Mouse (Mus musculus): ENCODE measurements around the gene Mdp1. TPM values are rescaled to one million over a fixed set of nuclear protein-coding genes. Genes with fewer than 3 reads are reported as not detected.
A peak's percentile ranks its signal among the peaks of the same experiment; 100 is the strongest.

Gene Mdp1
- polyA plus RNA-seq, 1 experiment from 2014 or later: 14.1 TPM

DNA sequence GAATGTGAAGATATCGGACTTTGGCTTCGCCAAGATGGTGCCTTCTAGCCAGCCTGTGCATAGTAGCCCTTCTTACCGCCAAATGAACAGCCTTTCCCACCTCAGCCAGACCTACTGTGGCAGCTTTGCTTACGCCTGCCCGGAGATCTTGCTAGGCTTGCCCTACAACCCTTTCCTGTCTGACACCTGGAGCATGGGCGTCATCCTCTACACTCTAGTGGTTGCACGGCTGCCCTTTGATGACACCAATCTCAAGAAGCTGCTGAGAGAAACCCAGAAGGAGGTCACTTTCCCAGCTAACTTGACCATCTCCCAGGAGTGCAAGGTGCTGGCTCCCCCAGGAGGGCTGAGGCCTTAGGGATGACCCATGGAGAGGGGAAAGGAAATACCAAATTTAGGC is 8.8 kb downstream of the Mdp1 start:
- H3K36me3 ChIP-seq (ENCODE audit: control insufficient read depth, insufficient read depth): no peaks in the 10 kb centered on the region
- no peaks in the 10 kb centered on the region for H3K9me3 ChIP-seq (replicated peaks; ENCODE audit: control insufficient read depth, low read length)
- H3K27me3 ChIP-seq (ENCODE audit: control insufficient read depth, insufficient read depth, low read depth, low read length): no peaks in the 10 kb centered on the region
- no peaks in the 10 kb centered on the region for H3K4me1 ChIP-seq (ENCODE audit: control insufficient read depth, low read depth, low read length)
- no peak overlapping the region for H3K4me3 ChIP-seq (ENCODE audit: low read depth, low read length)
- ATAC-seq (ENCODE audit: low read depth): no peak
- H3K9ac ChIP-seq (ENCODE audit: low read depth, low read length): no peak overlapping the region
- H3K27ac ChIP-seq (ENCODE audit: low read length): no peak overlapping the region
- WGBS (ENCODE audit: insufficient replicate concordance): 74% methylated on average over 7 of the region's 7 CpGs
- H3K4me2 ChIP-seq (ENCODE audit: low read depth, low read length): no peak overlapping the region

DNA sequence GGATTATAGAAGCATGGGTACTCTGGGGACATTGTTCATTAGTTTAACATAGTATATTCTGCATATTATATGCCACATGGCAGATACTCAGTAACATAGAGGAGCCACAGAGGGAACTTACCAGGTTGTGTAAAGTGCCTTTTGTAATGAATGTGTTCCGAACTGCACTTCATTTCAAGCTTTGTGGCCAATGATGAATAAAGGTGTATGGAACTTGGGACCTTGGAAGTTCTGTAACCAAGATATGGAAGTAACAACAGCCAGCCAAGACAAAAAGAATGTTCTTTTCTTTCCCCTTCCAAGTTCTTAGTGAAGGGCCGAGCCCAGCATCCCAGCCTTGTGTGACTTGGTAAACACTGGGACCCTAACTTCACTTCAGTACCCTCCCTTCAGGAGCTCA is 10.4 kb downstream of the Mdp1 start, which contains the start of gene Tssk4:
TSS of gene Tssk4 (plus strand) at position 301 of the 400 bp plus-strand sequence.
- H3K4me1 ChIP-seq (ENCODE audit: control insufficient read depth, low read depth, low read length): peaks cover 8% of the 10 kb centered on the region
- no peaks in the 10 kb centered on the region for H3K27me3 ChIP-seq (ENCODE audit: control insufficient read depth, insufficient read depth, low read depth, low read length)
- ATAC-seq (ENCODE audit: low read depth): no peak
- H3K9me3 ChIP-seq (replicated peaks; ENCODE audit: control insufficient read depth, low read length): no peaks in the 10 kb centered on the region
- 65% methylated on average over 2 of the region's 2 CpGs for WGBS (ENCODE audit: insufficient replicate concordance)
- no peak within 1 kb of the TSS for H3K9ac ChIP-seq (ENCODE audit: low read depth, low read length)
- no peak within 1 kb of the TSS for H3K4me3 ChIP-seq (ENCODE audit: low read depth, low read length)
- H3K36me3 ChIP-seq (ENCODE audit: control insufficient read depth, insufficient read depth): peaks cover 4% of the 10 kb centered on the region; the same call in 1 of the 2 replicates
- no peak within 1 kb of the TSS for H3K27ac ChIP-seq (ENCODE audit: low read length)
- no peak within 1 kb of the TSS for H3K4me2 ChIP-seq (ENCODE audit: low read depth, low read length)

DNA sequence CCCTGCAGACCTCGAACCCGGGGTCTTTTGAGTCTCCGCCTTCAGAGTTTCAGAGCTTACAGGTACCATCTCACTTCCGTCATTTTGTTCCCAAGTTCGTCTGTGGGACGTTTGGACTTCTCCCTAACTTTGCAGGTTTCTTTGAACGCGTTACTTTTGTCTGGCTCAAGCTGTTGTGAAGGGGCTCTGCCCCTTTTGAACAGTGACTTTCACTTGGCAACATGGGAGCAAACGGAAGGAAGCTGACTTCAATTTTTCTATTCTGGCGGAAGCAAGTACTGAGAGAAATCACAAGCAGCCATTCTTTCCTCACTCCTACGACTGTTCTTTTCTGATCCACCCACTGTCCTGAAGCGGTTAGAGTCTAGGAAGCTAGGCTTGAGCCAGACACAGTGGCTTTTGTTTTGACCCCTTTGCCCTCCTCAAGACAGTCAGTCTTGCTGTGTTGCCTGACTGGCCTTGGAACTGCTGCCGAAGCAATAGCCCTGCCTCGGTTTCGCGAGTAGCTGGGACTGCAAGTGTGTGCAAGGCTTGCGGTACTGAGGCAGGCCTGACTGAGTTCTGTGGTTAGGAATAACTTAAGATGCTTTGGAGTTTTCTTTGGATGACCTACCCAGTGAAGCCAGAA is 15.9 kb downstream of the Mdp1 start:
- H3K36me3 ChIP-seq (ENCODE audit: control insufficient read depth, insufficient read depth): peaks cover 21% of the 10 kb centered on the region

DNA sequence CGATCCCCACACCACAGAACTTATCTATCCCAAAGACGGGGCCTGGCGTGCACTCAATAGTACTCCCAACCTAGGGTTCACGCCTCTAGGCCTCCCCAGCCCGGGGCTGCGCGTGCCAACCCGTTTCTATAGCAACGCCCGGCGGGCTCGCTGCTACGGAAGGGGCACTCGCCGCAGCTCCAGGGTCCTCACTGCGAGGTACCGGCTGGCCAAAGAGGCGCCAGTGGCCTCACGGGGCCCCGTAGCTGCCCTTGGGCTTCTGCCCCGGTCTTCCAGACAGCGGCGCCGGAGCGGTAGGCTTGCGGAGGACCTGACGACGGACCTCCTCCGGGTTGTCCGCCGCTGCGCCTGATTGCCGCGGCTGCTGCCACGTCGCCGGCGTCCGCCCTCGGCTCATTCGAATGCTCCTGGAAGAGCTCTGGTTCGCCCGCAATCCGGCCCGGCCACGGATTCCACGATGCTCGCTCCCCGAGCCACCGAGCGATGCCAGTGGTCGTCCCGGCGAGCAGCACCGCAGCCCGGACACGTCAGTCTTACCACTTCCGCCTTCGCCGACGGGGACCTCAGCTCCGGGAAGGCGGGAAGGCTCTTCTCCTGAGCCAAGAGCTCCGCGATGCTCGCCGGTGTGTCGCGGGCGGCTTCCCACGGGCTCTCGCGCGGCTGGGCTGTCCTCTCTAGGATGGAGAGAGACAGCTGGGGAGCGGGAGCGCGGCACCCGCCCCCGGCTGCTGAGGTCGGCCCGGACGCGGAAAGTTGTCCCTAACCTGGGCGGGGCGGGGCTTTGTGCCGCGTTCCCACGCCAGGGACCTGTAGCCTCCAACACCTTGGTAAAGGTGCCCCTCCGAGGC is 17.0 kb downstream of the Mdp1 start, which contains the start of gene Tm9sf1:
TSS of gene Tm9sf1 (minus strand) at position 747 of the 848 bp plus-strand sequence.
- H3K36me3 ChIP-seq (ENCODE audit: control insufficient read depth, insufficient read depth): peaks cover 27% of the 10 kb centered on the region
- H3K27me3 ChIP-seq (ENCODE audit: control insufficient read depth, insufficient read depth, low read depth, low read length): no peaks in the 10 kb centered on the region
- no peaks in the 10 kb centered on the region for H3K9me3 ChIP-seq (replicated peaks; ENCODE audit: control insufficient read depth, low read length)
- peak within 1 kb of the TSS; percentile 98 for H3K9ac ChIP-seq (ENCODE audit: low read depth, low read length)
- H3K27ac ChIP-seq (ENCODE audit: low read length): peak within 1 kb of the TSS; percentile 93
- peak within 1 kb of the TSS; percentile 85 for H3K4me2 ChIP-seq (ENCODE audit: low read depth, low read length)
- H3K4me1 ChIP-seq (ENCODE audit: control insufficient read depth, low read depth, low read length): peaks cover 28% of the 10 kb centered on the region
- peak within 1 kb of the TSS; percentile 99 for H3K4me3 ChIP-seq (ENCODE audit: low read depth, low read length)
- WGBS (ENCODE audit: insufficient replicate concordance): under 1% methylated on average over 87 of the region's 89 CpGs
- ATAC-seq (ENCODE audit: low read depth): peak; percentile 87

More for the DNA sequence above, 15.9 kb downstream of the Mdp1 start:
- no peak for ATAC-seq (ENCODE audit: low read depth)
- Histone ChIP-seq H3K4me1 (ENCODE audit: control insufficient read depth, low read depth, low read length) (peaks cover 28% of the 10 kb centered on the region), H3K4me2 (ENCODE audit: low read depth, low read length) (peak overlapping the region; percentile 85), H3K9ac (ENCODE audit: low read depth, low read length) (peak overlapping the region; percentile 98), H3K27me3 (ENCODE audit: control insufficient read depth, insufficient read depth, low read depth, low read length) (no peaks in the 10 kb centered on the region), H3K4me3 (ENCODE audit: low read depth, low read length) (peak overlapping the region; percentile 99), H3K27ac (ENCODE audit: low read length) (peak overlapping the region; percentile 93), H3K9me3 (replicated peaks; ENCODE audit: control insufficient read depth, low read length) (no peaks in the 10 kb centered on the region)
- WGBS (ENCODE audit: insufficient replicate concordance): 15% methylated on average over 17 of the region's 17 CpGs

DNA sequence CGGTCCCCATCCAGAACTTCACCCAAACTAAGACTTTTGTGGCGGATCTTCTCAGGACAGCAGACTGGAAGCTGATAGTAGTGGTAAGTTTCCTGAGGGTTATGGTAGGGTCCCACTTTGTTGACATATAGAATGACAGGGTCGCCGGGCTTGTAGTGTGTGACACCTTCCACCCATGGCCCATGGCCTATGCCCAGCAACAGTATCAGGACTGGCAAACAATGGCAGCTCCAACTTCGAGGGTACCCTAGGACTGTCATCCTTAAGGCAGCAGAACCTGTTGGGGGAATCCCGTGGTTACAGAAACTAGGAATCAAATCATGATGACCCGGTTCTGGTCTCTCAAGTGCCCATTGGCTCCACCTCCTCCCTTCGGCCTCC is 17.6 kb downstream of the Mdp1 start:
- Histone ChIP-seq H3K36me3 (ENCODE audit: control insufficient read depth, insufficient read depth) (peaks cover 32% of the 10 kb centered on the region), H3K9me3 (replicated peaks; ENCODE audit: control insufficient read depth, low read length) (no peaks in the 10 kb centered on the region), H3K4me3 (ENCODE audit: low read depth, low read length) (peak overlapping the region; percentile 99), H3K4me1 (ENCODE audit: control insufficient read depth, low read depth, low read length) (peaks cover 28% of the 10 kb centered on the region), H3K9ac (ENCODE audit: low read depth, low read length) (peak overlapping the region; percentile 98), H3K4me2 (ENCODE audit: low read depth, low read length) (peak overlapping the region; percentile 85), H3K27ac (ENCODE audit: low read length) (peak overlapping the region; percentile 93), H3K27me3 (ENCODE audit: control insufficient read depth, insufficient read depth, low read depth, low read length) (no peaks in the 10 kb centered on the region)
- 0 out of 2 replicates have a peak, but pooled peaks have one; percentile 2 for ATAC-seq (ENCODE audit: low read depth)
- 19% methylated on average over 8 of the region's 8 CpGs for WGBS (ENCODE audit: insufficient replicate concordance)

DNA sequence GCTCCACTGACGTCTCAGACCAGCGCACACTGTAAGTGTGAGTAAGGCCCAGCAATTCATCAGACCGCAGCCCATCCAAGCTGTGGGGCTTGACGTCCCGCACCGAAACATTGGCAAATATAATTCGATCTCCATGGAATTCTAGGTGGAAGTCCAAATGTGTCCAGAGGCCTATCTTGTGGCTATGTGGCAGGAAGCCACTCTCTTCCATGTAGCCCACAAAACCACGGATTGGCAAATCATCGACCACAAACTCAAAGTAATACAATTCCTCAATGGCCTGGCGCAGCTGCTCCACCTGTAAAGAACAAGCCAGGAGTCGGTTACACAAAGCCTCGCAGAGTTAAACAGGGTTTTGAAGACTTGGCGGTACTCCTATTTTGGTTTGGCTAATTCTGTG is 19.0 kb downstream of the Mdp1 start:
- no peak overlapping the region for H3K4me3 ChIP-seq (ENCODE audit: low read depth, low read length)
- H3K9me3 ChIP-seq (replicated peaks; ENCODE audit: control insufficient read depth, low read length): no peaks in the 10 kb centered on the region
- no peak overlapping the region for H3K9ac ChIP-seq (ENCODE audit: low read depth, low read length)
- WGBS (ENCODE audit: insufficient replicate concordance): 81% methylated on average over 13 of the region's 13 CpGs
- H3K36me3 ChIP-seq (ENCODE audit: control insufficient read depth, insufficient read depth): peaks cover 34% of the 10 kb centered on the region
- no peaks in the 10 kb centered on the region for H3K27me3 ChIP-seq (ENCODE audit: control insufficient read depth, insufficient read depth, low read depth, low read length)
- H3K4me1 ChIP-seq (ENCODE audit: control insufficient read depth, low read depth, low read length): peaks cover 27% of the 10 kb centered on the region
- H3K4me2 ChIP-seq (ENCODE audit: low read depth, low read length): no peak overlapping the region
- no peak for ATAC-seq (ENCODE audit: low read depth)
- H3K27ac ChIP-seq (ENCODE audit: low read length): no peak overlapping the region

DNA sequence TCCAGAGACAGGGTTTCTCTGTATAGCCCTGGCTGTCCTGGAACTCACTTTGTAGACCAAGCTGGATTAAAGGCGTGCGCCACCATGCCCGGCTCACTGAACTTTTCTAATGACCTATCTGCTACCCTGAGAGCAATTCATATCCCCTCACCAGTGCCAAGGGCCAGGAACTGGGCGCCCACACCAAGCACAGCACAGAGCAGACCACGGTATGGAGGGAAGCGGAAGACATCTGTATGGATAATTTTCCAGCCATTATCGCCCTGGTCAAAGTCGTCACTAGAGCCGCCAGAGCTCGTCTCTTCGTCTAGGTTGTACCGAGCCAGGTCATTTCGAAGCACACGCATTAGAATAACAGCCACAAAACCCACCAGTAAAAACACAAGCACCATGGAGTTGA is 19.5 kb downstream of the Mdp1 start:
- peaks cover 25% of the 10 kb centered on the region for H3K4me1 ChIP-seq (ENCODE audit: control insufficient read depth, low read depth, low read length)
- H3K4me2 ChIP-seq (ENCODE audit: low read depth, low read length): no peak overlapping the region
- 90% methylated on average over 14 of the region's 14 CpGs for WGBS (ENCODE audit: insufficient replicate concordance)
- ATAC-seq (ENCODE audit: low read depth): no peak
- peaks cover 32% of the 10 kb centered on the region for H3K36me3 ChIP-seq (ENCODE audit: control insufficient read depth, insufficient read depth)
- no peak overlapping the region for H3K4me3 ChIP-seq (ENCODE audit: low read depth, low read length)
- no peak overlapping the region for H3K9ac ChIP-seq (ENCODE audit: low read depth, low read length)
- H3K27me3 ChIP-seq (ENCODE audit: control insufficient read depth, insufficient read depth, low read depth, low read length): no peaks in the 10 kb centered on the region
- no peaks in the 10 kb centered on the region for H3K9me3 ChIP-seq (replicated peaks; ENCODE audit: control insufficient read depth, low read length)
- H3K27ac ChIP-seq (ENCODE audit: low read length): no peak overlapping the region

DNA sequence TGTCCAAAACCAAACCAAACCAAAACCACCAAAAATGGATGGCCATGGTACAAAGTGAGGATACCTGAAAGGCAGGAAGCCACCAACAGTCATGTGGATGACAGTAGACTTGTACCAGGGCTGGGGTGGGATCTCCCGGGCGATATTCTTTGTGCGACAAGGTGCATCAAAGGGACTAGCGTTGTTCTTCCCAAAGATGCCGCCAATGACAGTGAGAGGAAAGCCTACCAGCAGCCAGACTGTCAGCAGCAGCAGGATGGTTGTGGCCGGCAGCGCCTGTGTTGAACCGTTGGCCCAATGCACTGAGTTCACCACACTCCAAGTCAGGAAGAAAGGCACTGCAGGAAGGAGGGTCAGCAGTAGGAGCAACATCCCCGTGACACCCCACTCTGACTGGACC is 22.5 kb downstream of the Mdp1 start, which contains the start of gene Gm49378:
TSS of gene Gm49378 (minus strand) at position 101 of the 400 bp plus-strand sequence.
- WGBS (ENCODE audit: insufficient replicate concordance): 87% methylated on average over 9 of the region's 9 CpGs
- peaks cover 32% of the 10 kb centered on the region for H3K36me3 ChIP-seq (ENCODE audit: control insufficient read depth, insufficient read depth)

More for the DNA sequence above, 22.5 kb downstream of the Mdp1 start, which contains the start of gene Gm49378:
- no peak within 1 kb of the TSS for H3K4me2 ChIP-seq (ENCODE audit: low read depth, low read length)
- H3K4me1 ChIP-seq (ENCODE audit: control insufficient read depth, low read depth, low read length): peaks cover 25% of the 10 kb centered on the region
- no peaks in the 10 kb centered on the region for H3K27me3 ChIP-seq (ENCODE audit: control insufficient read depth, insufficient read depth, low read depth, low read length)
- no peak within 1 kb of the TSS for H3K4me3 ChIP-seq (ENCODE audit: low read depth, low read length)
- no peak within 1 kb of the TSS for H3K9ac ChIP-seq (ENCODE audit: low read depth, low read length)
- H3K27ac ChIP-seq (ENCODE audit: low read length): no peak within 1 kb of the TSS
- no peak for ATAC-seq (ENCODE audit: low read depth)
- no peaks in the 10 kb centered on the region for H3K9me3 ChIP-seq (replicated peaks; ENCODE audit: control insufficient read depth, low read length)

Measured in liver, embryonic 16.5 days (tissue).